Mouse (Mus musculus) hindbrain, embryonic 16.5 days (tissue): ENCODE measurements around the gene Mllt10. TPM values are rescaled to one million over a fixed set of nuclear protein-coding genes. Genes with fewer than 3 reads are reported as not detected.

Experiments
- ATAC-seq: fragments of 200-750 bp; cut with Nextera tagmentation; 2 replicates; pipeline ENCODE4 v1.8.0; 2017; ENCODE audit warnings: moderate TSS enrichment, moderate library complexity
- H3K27ac ChIP-seq: fragments of 300-500 bp; sonication (generic); 2 replicates; pipeline ENCODE4 v1.5.1; 2014; ENCODE audit warnings: low read depth, mild to moderate bottlenecking, control low read depth, low read length, moderate library complexity
- H3K27me3 ChIP-seq: fragments of 300-500 bp; sonication (generic); replicated peaks from 2 replicates; pipeline ENCODE4 v1.6.1; 2014; ENCODE audit warnings: low read length; ENCODE audit not compliant: control insufficient read depth, insufficient read depth
- H3K36me3 ChIP-seq: fragments of 300-500 bp; sonication (generic); 2 replicates; pipeline ENCODE4 v1.6.1; 2014; ENCODE audit warnings: mild to moderate bottlenecking, low read length, moderate library complexity, mixed read lengths; ENCODE audit not compliant: control insufficient read depth, insufficient read depth
- H3K4me1 ChIP-seq: fragments of 300-500 bp; sonication (generic); 2 replicates; pipeline ENCODE4 v1.6.1; 2014; ENCODE audit warnings: low read depth, low read length; ENCODE audit not compliant: control insufficient read depth, insufficient read depth
- H3K4me2 ChIP-seq: fragments of 300-500 bp; sonication (generic); 2 replicates; pipeline ENCODE4 v1.6.1; 2014; ENCODE audit warnings: mild to moderate bottlenecking, low read length, control low read depth, moderate library complexity
- H3K4me3 ChIP-seq: fragments of 300-500 bp; sonication (generic); 2 replicates; pipeline ENCODE4 v1.5.1; 2014; ENCODE audit warnings: mild to moderate bottlenecking, low read length, control low read depth, moderate library complexity
- H3K9ac ChIP-seq: fragments of 300-500 bp; sonication (generic); 2 replicates; pipeline ENCODE4 v1.6.1; 2014; ENCODE audit warnings: low read depth, mild to moderate bottlenecking, control low read depth, low read length, moderate library complexity
- H3K9me3 ChIP-seq: fragments of 300-500 bp; sonication (generic); 2 replicates; pipeline ENCODE4 v1.6.1; 2014; ENCODE audit warnings: mild to moderate bottlenecking, low read length, moderate library complexity; ENCODE audit not compliant: control insufficient read depth
- WGBS: fragments of 180-500 bp; shearing (Covaris S2); extraction: QIAGEN DNeasy Blood & Tissue Kit; methylation state at CpG from one replicate; pipeline ENCODE4 v1.1.7; 2014; 5-methylcytosine and 5-hydroxymethylcytosine counted together
- polyA plus RNA-seq: library from polyadenylated mRNA; unstranded; fragments of >200 nt; fragmentation: Nextera tagmentation; extraction: Ambion mirVana; gene quantifications from 2 replicates; pipeline ENCODE4 v1.2.1, GENCODE M21; 2015

Gene Mllt10
- polyA plus RNA-seq, 1 experiment from 2014 or later = 42.9 TPM

GRCm38 (mm10) chr2:18160992-18161391 lies 106.0 kb downstream of the Mllt10 start:
- ATAC-seq = no peak
- Histone ChIP-seq H3K27me3 (no peaks in the 10 kb centered on the region), H3K9ac (no peak overlapping the region), H3K36me3 (peaks cover 9% of the 10 kb centered on the region), H3K4me1 (no peaks in the 10 kb centered on the region), H3K4me2 (no peak overlapping the region), H3K27ac (no peak overlapping the region; the same call in 1 of the 2 replicates), H3K4me3 (no peak overlapping the region), H3K9me3 (no peaks in the 10 kb centered on the region)
- 75% methylated on average over 5 of the region's 5 CpGs for WGBS

GRCm38 (mm10) chr2:18165511-18165910 lies 110.5 kb downstream of the Mllt10 start:
- Histone ChIP-seq H3K27me3 (no peaks in the 10 kb centered on the region), H3K4me2 (no peak overlapping the region), H3K9ac (no peak overlapping the region), H3K9me3 (no peaks in the 10 kb centered on the region), H3K36me3 (0 out of 2 replicates have a peak, but pooled peaks cover 3% of the 10 kb centered on the region), H3K27ac (no peak overlapping the region), H3K4me1 (no peaks in the 10 kb centered on the region), H3K4me3 (no peak overlapping the region)
- WGBS = 62% methylated on average over 2 of the region's 2 CpGs
- ATAC-seq = no peak

- H3K36me3 ChIP-seq = no peaks in the 10 kb centered on the region
- 80% methylated on average over 1 of the region's 1 CpGs for WGBS
- no peak overlapping the region for H3K27ac ChIP-seq
- no peak overlapping the region for H3K4me3 ChIP-seq
- no peaks in the 10 kb centered on the region for H3K4me1 ChIP-seq
- no peak for ATAC-seq
- H3K9me3 ChIP-seq = no peaks in the 10 kb centered on the region
- no peaks in the 10 kb centered on the region for H3K27me3 ChIP-seq
- H3K9ac ChIP-seq = no peak overlapping the region
- H3K4me2 ChIP-seq = no peak overlapping the region
These were observed 114.3 kb downstream of the Mllt10 start for GRCm38 (mm10) chr2:18169174-18169948.

- H3K27ac ChIP-seq = no peak overlapping the region
- H3K4me3 ChIP-seq = no peak overlapping the region
- H3K9me3 ChIP-seq = no peaks in the 10 kb centered on the region
- no peak overlapping the region for H3K9ac ChIP-seq
- H3K4me1 ChIP-seq = no peaks in the 10 kb centered on the region
- H3K36me3 ChIP-seq = peaks cover 3% of the 10 kb centered on the region
- ATAC-seq = no peak
- 23% methylated on average over 1 of the region's 1 CpGs for WGBS
- H3K27me3 ChIP-seq = no peaks in the 10 kb centered on the region
- H3K4me2 ChIP-seq = no peak overlapping the region
These were observed 120.2 kb downstream of the Mllt10 start for GRCm38 (mm10) chr2:18175234-18175633.

- Histone ChIP-seq H3K4me2 (no peak overlapping the region), H3K4me1 (no peaks in the 10 kb centered on the region), H3K4me3 (no peak overlapping the region), H3K9ac (no peak overlapping the region), H3K36me3 (peaks cover 3% of the 10 kb centered on the region), H3K27me3 (no peaks in the 10 kb centered on the region), H3K27ac (no peak overlapping the region), H3K9me3 (no peaks in the 10 kb centered on the region)
- no peak for ATAC-seq
- WGBS = 96% methylated on average over 3 of the region's 3 CpGs
These were observed 121.2 kb downstream of the Mllt10 start for GRCm38 (mm10) chr2:18176235-18176634.

- 97% methylated on average over 5 of the region's 5 CpGs for WGBS
These were observed 125.3 kb downstream of the Mllt10 start for GRCm38 (mm10) chr2:18180323-18180722.

GRCm38 (mm10) chr2:18181631-18182030 lies 126.6 kb downstream of the Mllt10 start:
- no peak for ATAC-seq
- Histone ChIP-seq H3K9ac (no peak overlapping the region), H3K36me3 (peaks cover 3% of the 10 kb centered on the region), H3K4me1 (no peaks in the 10 kb centered on the region), H3K27me3 (no peaks in the 10 kb centered on the region), H3K27ac (no peak overlapping the region), H3K4me3 (no peak overlapping the region), H3K9me3 (no peaks in the 10 kb centered on the region), H3K4me2 (no peak overlapping the region)
- 92% methylated on average over 3 of the region's 3 CpGs for WGBS

More at GRCm38 (mm10) chr2:18180323-18180722, 125.3 kb downstream of the Mllt10 start:
- Histone ChIP-seq H3K4me2 (no peak overlapping the region), H3K9ac (no peak overlapping the region), H3K4me1 (no peaks in the 10 kb centered on the region), H3K9me3 (no peaks in the 10 kb centered on the region), H3K36me3 (peaks cover 3% of the 10 kb centered on the region), H3K27me3 (no peaks in the 10 kb centered on the region), H3K27ac (no peak overlapping the region), H3K4me3 (no peak overlapping the region)
- no peak for ATAC-seq

GRCm38 (mm10) chr2:18183079-18183478 lies 128.0 kb downstream of the Mllt10 start:
- no peak overlapping the region for H3K27ac ChIP-seq
- H3K4me3 ChIP-seq = no peak overlapping the region
- H3K36me3 ChIP-seq = no peaks in the 10 kb centered on the region
- no peak for ATAC-seq
- H3K4me1 ChIP-seq = no peaks in the 10 kb centered on the region
- H3K9ac ChIP-seq = no peak overlapping the region
- H3K27me3 ChIP-seq = no peaks in the 10 kb centered on the region
- H3K9me3 ChIP-seq = no peaks in the 10 kb centered on the region
- no peak overlapping the region for H3K4me2 ChIP-seq

- H3K4me1 ChIP-seq = no peaks in the 10 kb centered on the region
- no peak overlapping the region for H3K27ac ChIP-seq
- no peak overlapping the region for H3K4me3 ChIP-seq
- no peaks in the 10 kb centered on the region for H3K9me3 ChIP-seq
- no peak overlapping the region for H3K9ac ChIP-seq
- no peak for ATAC-seq
- H3K27me3 ChIP-seq = no peaks in the 10 kb centered on the region
- H3K36me3 ChIP-seq = no peaks in the 10 kb centered on the region; the same call in 1 of the 2 replicates
- H3K4me2 ChIP-seq = no peak overlapping the region
- 94% methylated on average over 2 of the region's 2 CpGs for WGBS
These were observed 133.3 kb downstream of the Mllt10 start for GRCm38 (mm10) chr2:18188367-18188766.
